Mouse (Mus musculus): ENCODE results near the gene Pianp.
A peak's percentile ranks its signal among the peaks of the same experiment; 100 is the strongest.

The Pianp gene

GRCm38 (mm10) chr6:124996551-124997501, at the start of gene Pianp:
Pianp (plus strand) TSS chr6:124996694.
- DNase-seq (ENCODE audit: inconsistent age in 2 of 2, low spot score in 1 of 2), result peak; percentile 77 to 90

GRCm38 (mm10) chr6:124953991-124954715, 42.3 kb upstream of the Pianp start:
- DNase-seq (ENCODE audit: inconsistent age in 2 of 2, low spot score in 1 of 2), result no peak

- DNase-seq (ENCODE audit: inconsistent age in 2 of 2, low spot score in 1 of 2), result no peak
Measured at GRCm38 (mm10) chr6:124955212-124955611, 41.3 kb upstream of the Pianp start.

GRCm38 (mm10) chr6:124958127-124958526, 38.4 kb upstream of the Pianp start:
- no peak for DNase-seq (ENCODE audit: inconsistent age in 2 of 2, low spot score in 1 of 2)

- no peak for DNase-seq (ENCODE audit: inconsistent age in 2 of 2, low spot score in 1 of 2)
Measured at GRCm38 (mm10) chr6:124959960-124960359, 36.5 kb upstream of the Pianp start.

GRCm38 (mm10) chr6:124961021-124961420, 35.5 kb upstream of the Pianp start:
- peak in 1 of 2 experiments; percentile 77 for DNase-seq (ENCODE audit: inconsistent age in 2 of 2, low spot score in 1 of 2)

GRCm38 (mm10) chr6:124964638-124965037, 31.9 kb upstream of the Pianp start:
- DNase-seq (ENCODE audit: inconsistent age in 2 of 2, low spot score in 1 of 2), result no peak

GRCm38 (mm10) chr6:124965088-124965719, 31.3 kb upstream of the Pianp start, which contains the start of gene Cops7a:
Cops7a (minus strand) TSS chr6:124965538.
- DNase-seq (ENCODE audit: inconsistent age in 2 of 2, low spot score in 1 of 2), result peak; percentile 97 to 99

- peak in 1 of 2 experiments; percentile 47 for DNase-seq (ENCODE audit: inconsistent age in 2 of 2, low spot score in 1 of 2)
Measured at GRCm38 (mm10) chr6:124965747-124966146, 30.7 kb upstream of the Pianp start.

- peak; percentile 20 to 69 for DNase-seq (ENCODE audit: inconsistent age in 2 of 2, low spot score in 1 of 2)
Measured at GRCm38 (mm10) chr6:124966466-124967118, 29.9 kb upstream of the Pianp start.

GRCm38 (mm10) chr6:124967766-124968165, 28.7 kb upstream of the Pianp start:
- DNase-seq (ENCODE audit: inconsistent age in 2 of 2, low spot score in 1 of 2), result peak; percentile 31 to 78

GRCm38 (mm10) chr6:124992241-124992640, 4.3 kb upstream of the Pianp start:
- DNase-seq (ENCODE audit: inconsistent age in 2 of 2, low spot score in 1 of 2), result no peak

- DNase-seq (ENCODE audit: inconsistent age in 2 of 2, low spot score in 1 of 2), result peak; percentile 78 to 90
Measured at GRCm38 (mm10) chr6:124993365-124993764, 3.1 kb upstream of the Pianp start.

- peak; percentile 58 to 78 for DNase-seq (ENCODE audit: inconsistent age in 2 of 2, low spot score in 1 of 2)
Measured at GRCm38 (mm10) chr6:124993876-124994275, 2.6 kb upstream of the Pianp start.

- DNase-seq (ENCODE audit: inconsistent age in 2 of 2, low spot score in 1 of 2), result peak; percentile 85 to 93
Measured at GRCm38 (mm10) chr6:124995246-124995645, 1.2 kb upstream of the Pianp start.

- DNase-seq (ENCODE audit: inconsistent age in 2 of 2, low spot score in 1 of 2), result no peak
Measured at GRCm38 (mm10) chr6:124995831-124996403, 577 bp upstream of the Pianp start.

- no peak for DNase-seq (ENCODE audit: inconsistent age in 2 of 2, low spot score in 1 of 2)
Measured at GRCm38 (mm10) chr6:124998066-124998465, 1.6 kb downstream of the Pianp start.

- DNase-seq (ENCODE audit: inconsistent age in 2 of 2, low spot score in 1 of 2), result no peak
Measured at GRCm38 (mm10) chr6:124999091-124999490, 2.6 kb downstream of the Pianp start.

GRCm38 (mm10) chr6:124999546-124999945, 3.1 kb downstream of the Pianp start:
- no peak for DNase-seq (ENCODE audit: inconsistent age in 2 of 2, low spot score in 1 of 2)

- DNase-seq (ENCODE audit: inconsistent age in 2 of 2, low spot score in 1 of 2), result no peak
Measured at GRCm38 (mm10) chr6:125003706-125004105, 7.2 kb downstream of the Pianp start.
